In genomic region chr6:66274737-66275136, GRCm38 (mm10) we compare ENCODE assay signal across 17 mouse cellular contexts.
"Had no signal": no experiment of that assay in that cellular context is flagged by ENCODE, and none has a peak within 500 bp of the region (broad histone marks: within the 10 kb centered on the region; RNA-seq: fewer than 3 reads in every experiment).

No protein-coding gene starts in this region.

- H3K36me3 ChIP-seq: liver, embryonic 13.5 days; midbrain, embryonic 12.5 days; midbrain, embryonic 15.5 days; neural tube, embryonic 12.5 days; neural tube, embryonic 15.5 days; stomach, embryonic 15.5 days had no signal

- H3K27me3 ChIP-seq: liver, embryonic 13.5 days; midbrain, embryonic 12.5 days; midbrain, embryonic 15.5 days; neural tube, embryonic 12.5 days; neural tube, embryonic 15.5 days; stomach, embryonic 15.5 days had no signal

- DNase-seq: kidney, adult 8-10 months; kidney, postnatal 14 days; kidney, postnatal 4 days; layer of hippocampus, adult 9-11 months; liver, embryonic 13.5 days; lung, adult 2 months; lung, postnatal 14 days; lung, postnatal 4 days; right cerebral cortex, adult 18-20 months; right cerebral cortex, postnatal 14 days; right cerebral cortex, postnatal 4 days; thymus, postnatal 25 days had no signal

- ATAC-seq: midbrain, embryonic 15.5 days had no signal
